Mouse (Mus musculus) liver, postnatal 0 days (tissue): Measurements from ENCODE around the gene Tmem63c.

Source experiments
- CTCF ChIP-seq: sonication (generic); IDR thresholded peaks from 2 replicates; pipeline ENCODE4 v1.5.1; 2016; ENCODE audit warnings: antibody characterized with exemption, low read depth
- EP300 ChIP-seq: IDR thresholded peaks from 2 replicates; pipeline ENCODE4 v1.6.1; 2016; ENCODE audit warnings: antibody characterized with exemption, low read depth, mild to moderate bottlenecking

- TF ChIP-seq CTCF (no peak), EP300 (no peak)
These were observed 10.1 kb downstream of the Tmem63c start for GRCm38 (mm10) chr12:87031163-87031763.
